Comparison of ENCODE assay signal across 8 mouse cellular contexts in genomic region chr10:79983670-79984069, GRCm38 (mm10). TPM values are rescaled to one million over a fixed set of nuclear protein-coding genes. Genes with fewer than 3 reads are reported as not detected.
DNase-seq lines count a peak whose midpoint lies in the region; ATAC-seq and TF ChIP-seq lines count a peak whose summit lies in the region.

No protein-coding gene starts in this region.

- WGBS in heart, embryonic 15.5 days, result under 1% methylated on average over 21 of the region's 21 CpGs
- under 1% methylated on average over 21 of the region's 21 CpGs for WGBS in liver, postnatal 0 days (ENCODE audit: insufficient replicate concordance)
- 2% methylated on average over 21 of the region's 21 CpGs for WGBS in neural tube, embryonic 13.5 days

- no peak for TF ChIP-seq EP300 in liver, postnatal 0 days (IDR thresholded peaks at IDR 0.05; ENCODE audit: low read depth)

- peak overlapping the region; percentile 75 for H3K4me2 ChIP-seq in heart, embryonic 15.5 days
- H3K4me2 ChIP-seq in liver, postnatal 0 days (ENCODE audit: low read depth, low read length), result peak overlapping the region; percentile 78
- peak overlapping the region; percentile 80 for H3K4me2 ChIP-seq in neural tube, embryonic 13.5 days

- H3K27ac ChIP-seq in heart, embryonic 15.5 days, result peak overlapping the region; percentile 92
- H3K27ac ChIP-seq in liver, postnatal 0 days (ENCODE audit: low read depth), result peak overlapping the region; percentile 88
- peak overlapping the region; percentile 95 for H3K27ac ChIP-seq in neural tube, embryonic 13.5 days (replicated peaks)

- 0 out of 2 replicates have a peak, but pooled peaks have one; percentile 12 for ATAC-seq in erythroblast, adult 5-6 weeks (replicated peaks; ENCODE audit: low FRiP score, poor library complexity, severe bottlenecking)
- no peak for ATAC-seq in heart, embryonic 15.5 days (replicated peaks; ENCODE audit: insufficient number of reproducible peaks, insufficient read depth, low FRiP score, low read depth)
- ATAC-seq in liver, postnatal 0 days, result peak; percentile 3; the same call in 1 of the 2 replicates
- no peak for ATAC-seq in neural tube, embryonic 13.5 days (ENCODE audit: low read depth)

- TF ChIP-seq CTCF in liver, postnatal 0 days (IDR thresholded peaks at IDR 0.05; ENCODE audit: low read depth), result no peak

- H3K4me1 ChIP-seq in heart, embryonic 15.5 days (replicated peaks), result peaks cover 55% of the 10 kb centered on the region
- H3K4me1 ChIP-seq in liver, postnatal 0 days (ENCODE audit: insufficient read depth), result peaks cover 43% of the 10 kb centered on the region
- H3K4me1 ChIP-seq in neural tube, embryonic 13.5 days (replicated peaks), result peaks cover 65% of the 10 kb centered on the region

- peak; percentile 77 for DNase-seq in A20 (ENCODE audit: low read depth, low spot score)
- peak; percentile 79 to 81 for DNase-seq in adrenal gland, postnatal 36 days
- DNase-seq in kidney, postnatal 36 days, result peak; percentile 85 to 91
- peak; percentile 82 for DNase-seq in liver, postnatal 0 days
- peak; percentile 88 for DNase-seq in testis, postnatal 10 days (ENCODE audit: low spot score)

- H3K9ac ChIP-seq in heart, embryonic 15.5 days, result peak overlapping the region; percentile 92
- peak overlapping the region; percentile 87 for H3K9ac ChIP-seq in liver, postnatal 0 days (replicated peaks)
- H3K9ac ChIP-seq in neural tube, embryonic 13.5 days, result peak overlapping the region; percentile 90

- H3K4me3 ChIP-seq in heart, embryonic 15.5 days, result peak overlapping the region; percentile 74
- H3K4me3 ChIP-seq in liver, postnatal 0 days (ENCODE audit: low read depth, low read length), result peak overlapping the region; percentile 72
- peak overlapping the region; percentile 72 for H3K4me3 ChIP-seq in neural tube, embryonic 13.5 days

- H3K9me3 ChIP-seq in heart, embryonic 15.5 days (replicated peaks), result no peaks in the 10 kb centered on the region
- H3K9me3 ChIP-seq in liver, postnatal 0 days (ENCODE audit: low read length), result no peaks in the 10 kb centered on the region
- no peaks in the 10 kb centered on the region for H3K9me3 ChIP-seq in neural tube, embryonic 13.5 days

- H3K27me3 ChIP-seq in heart, embryonic 15.5 days, result no peaks in the 10 kb centered on the region
- H3K27me3 ChIP-seq in liver, postnatal 0 days (ENCODE audit: insufficient read depth, low read length), result peaks cover 11% of the 10 kb centered on the region
- peaks cover 19% of the 10 kb centered on the region for H3K27me3 ChIP-seq in neural tube, embryonic 13.5 days

- H3K36me3 ChIP-seq in heart, embryonic 15.5 days, result peaks cover 8% of the 10 kb centered on the region
- H3K36me3 ChIP-seq in liver, postnatal 0 days (replicated peaks; ENCODE audit: insufficient read depth, low read length), result peaks cover 8% of the 10 kb centered on the region; the same call in 1 of the 2 replicates
- peaks cover 11% of the 10 kb centered on the region for H3K36me3 ChIP-seq in neural tube, embryonic 13.5 days

RNA-seq across cellular contexts. Expression of gene Tmem259, which starts 0.5 kb away (rescaled TPM):
- 100 to 1,000 TPM; 144 to 146 TPM for total RNA-seq in adrenal gland, postnatal 36 days (2021)
- total RNA-seq in erythroblast, adult 5-6 weeks (2015; ENCODE audit: low replicate concordance), result 13.6 and 29.6 TPM in 2 replicates
- 12.8 and 22.6 TPM in 2 replicates for total RNA-seq in erythroblast, adult 5-6 weeks (2017; ENCODE audit: low replicate concordance)
- 16.2 and 19.6 TPM in 2 replicates for polyA plus RNA-seq in heart, embryonic 15.5 days (2015; fragmentation: Nextera tagmentation; extraction: Ambion mirVana)
- 13.2 and 14.5 TPM in 2 replicates for polyA plus RNA-seq in liver, postnatal 0 days (2015; fragmentation: Nextera tagmentation; extraction: Ambion mirVana)
- polyA plus RNA-seq in neural tube, embryonic 13.5 days (2015; fragmentation: Nextera tagmentation; extraction: Ambion mirVana), result 21.0 and 21.4 TPM in 2 replicates

RNA-seq across cellular contexts. Expression of gene Cnn2, which starts 4.7 kb away (rescaled TPM):
- 10 to 100 TPM; 30.2 to 42.9 TPM for total RNA-seq in adrenal gland, postnatal 36 days (2021)
- total RNA-seq in erythroblast, adult 5-6 weeks (2015; ENCODE audit: low replicate concordance), result 33.8 and 46.6 TPM in 2 replicates
- total RNA-seq in erythroblast, adult 5-6 weeks (2017; ENCODE audit: low replicate concordance), result 30.0 and 73.0 TPM in 2 replicates
- polyA plus RNA-seq in heart, embryonic 15.5 days (2015; fragmentation: Nextera tagmentation; extraction: Ambion mirVana), result 208 and 243 TPM in 2 replicates
- polyA plus RNA-seq in liver, postnatal 0 days (2015; fragmentation: Nextera tagmentation; extraction: Ambion mirVana), result 40.7 and 42.8 TPM in 2 replicates
- 55.6 and 56.2 TPM in 2 replicates for polyA plus RNA-seq in neural tube, embryonic 13.5 days (2015; fragmentation: Nextera tagmentation; extraction: Ambion mirVana)

RNA-seq across cellular contexts. Expression of gene Abca7, which starts 12.6 kb away (rescaled TPM):
- 10 to 100 TPM; 20.2 to 20.3 TPM for total RNA-seq in adrenal gland, postnatal 36 days (2021)
- 14.4 and 18.2 TPM in 2 replicates for total RNA-seq in erythroblast, adult 5-6 weeks (2015; ENCODE audit: low replicate concordance)
- total RNA-seq in erythroblast, adult 5-6 weeks (2017; ENCODE audit: low replicate concordance), result 19.4 and 27.7 TPM in 2 replicates
- polyA plus RNA-seq in heart, embryonic 15.5 days (2015; fragmentation: Nextera tagmentation; extraction: Ambion mirVana), result 2.1 and 3.9 TPM in 2 replicates
- polyA plus RNA-seq in liver, postnatal 0 days (2015; fragmentation: Nextera tagmentation; extraction: Ambion mirVana), result 2.5 and 3.1 TPM in 2 replicates
- 7.7 and 8.1 TPM in 2 replicates for polyA plus RNA-seq in neural tube, embryonic 13.5 days (2015; fragmentation: Nextera tagmentation; extraction: Ambion mirVana)

RNA-seq across cellular contexts. Expression of gene Grin3b, which starts 13.2 kb away (rescaled TPM):
- total RNA-seq in adrenal gland, postnatal 36 days (2021), result not detected
- total RNA-seq in erythroblast, adult 5-6 weeks (2015; ENCODE audit: low replicate concordance), result not detected in 2 replicates
- not detected in 2 replicates for total RNA-seq in erythroblast, adult 5-6 weeks (2017; ENCODE audit: low replicate concordance)
- 0.24 and 0.28 TPM in 2 replicates for polyA plus RNA-seq in heart, embryonic 15.5 days (2015; fragmentation: Nextera tagmentation; extraction: Ambion mirVana)
- 0.05 TPM in 1 of 2 replicates, not detected in the other for polyA plus RNA-seq in liver, postnatal 0 days (2015; fragmentation: Nextera tagmentation; extraction: Ambion mirVana)
- polyA plus RNA-seq in neural tube, embryonic 13.5 days (2015; fragmentation: Nextera tagmentation; extraction: Ambion mirVana), result 0.58 and 0.61 TPM in 2 replicates

RNA-seq across cellular contexts. Expression of gene Wdr18, which starts 23.7 kb away (rescaled TPM):
- total RNA-seq in adrenal gland, postnatal 36 days (2021), result 10 to 100 TPM; 37.8 to 48.9 TPM
- total RNA-seq in erythroblast, adult 5-6 weeks (2015; ENCODE audit: low replicate concordance), result 4.0 and 7.5 TPM in 2 replicates
- total RNA-seq in erythroblast, adult 5-6 weeks (2017; ENCODE audit: low replicate concordance), result 2.5 and 14.2 TPM in 2 replicates
- polyA plus RNA-seq in heart, embryonic 15.5 days (2015; fragmentation: Nextera tagmentation; extraction: Ambion mirVana), result 56.7 and 66.6 TPM in 2 replicates
- polyA plus RNA-seq in liver, postnatal 0 days (2015; fragmentation: Nextera tagmentation; extraction: Ambion mirVana), result 40.7 and 41.2 TPM in 2 replicates
- polyA plus RNA-seq in neural tube, embryonic 13.5 days (2015; fragmentation: Nextera tagmentation; extraction: Ambion mirVana), result 67.0 and 85.7 TPM in 2 replicates

Comparison
In these comparisons a context has a peak if more than half of its experiments do, and no peak if none do; other contexts are left out.
1. ATAC-seq: peak in erythroblast, adult 5-6 weeks (single experiment) and liver, postnatal 0 days (single experiment); none in heart, embryonic 15.5 days (single experiment) and neural tube, embryonic 13.5 days (single experiment).
2. Peak in every context shown above with its lines, with median percentiles within 50 percentile points of each other: DNase-seq, H3K27ac ChIP-seq, H3K4me2 ChIP-seq, H3K4me3 ChIP-seq and H3K9ac ChIP-seq.